Mouse (Mus musculus): ENCODE data around the gene Cers2.

DNA sequence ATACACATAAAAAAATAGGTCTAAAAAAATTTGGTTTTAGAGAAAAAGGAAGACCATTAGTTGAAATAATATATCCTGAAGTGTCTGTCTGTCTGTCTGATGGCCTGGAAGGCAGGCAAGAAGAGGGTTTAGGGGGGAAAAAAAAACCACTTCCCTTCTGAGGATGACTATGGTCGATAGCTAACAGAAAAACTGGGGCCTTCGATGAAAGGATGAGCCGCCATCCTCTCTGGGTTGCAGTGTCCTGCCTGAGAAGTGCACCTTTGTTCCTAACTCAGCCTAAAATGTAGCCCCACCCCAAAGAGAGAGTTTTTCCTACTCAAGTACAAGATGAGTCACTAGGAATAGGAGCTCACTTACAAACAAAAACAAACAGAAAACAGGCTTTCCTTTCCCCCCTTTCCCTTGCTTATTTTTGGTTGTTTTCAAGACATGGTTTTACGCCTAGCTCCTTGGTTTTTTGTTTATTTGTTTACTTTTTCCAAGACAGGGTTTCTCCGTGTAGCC, 38.1 kb upstream of the Cers2 start:
- TF ChIP-seq CTCF (conservative IDR thresholded peaks at IDR 0.05; ENCODE audit: low read length) (no peak), POU5F1 (IDR thresholded peaks at IDR 0.05; ENCODE audit: borderline replicate concordance, low read length) (no peak)

Data from E14TG2a.4 (cell line).